Mouse (Mus musculus): Measurements from ENCODE around the gene Fcgr1. TPM values are rescaled to one million over a fixed set of nuclear protein-coding genes. Genes with fewer than 3 reads are reported as not detected.
"Not testable (repeated sequence)": the region's sequence is repeated elsewhere in the genome, so short reads cannot be mapped to it uniquely, and the experiment has no call there.

The Fcgr1 gene
- total RNA-seq, 4 experiments from 2014 or later, result 1.7 to 6.5 (median 3.5) TPM

DNA sequence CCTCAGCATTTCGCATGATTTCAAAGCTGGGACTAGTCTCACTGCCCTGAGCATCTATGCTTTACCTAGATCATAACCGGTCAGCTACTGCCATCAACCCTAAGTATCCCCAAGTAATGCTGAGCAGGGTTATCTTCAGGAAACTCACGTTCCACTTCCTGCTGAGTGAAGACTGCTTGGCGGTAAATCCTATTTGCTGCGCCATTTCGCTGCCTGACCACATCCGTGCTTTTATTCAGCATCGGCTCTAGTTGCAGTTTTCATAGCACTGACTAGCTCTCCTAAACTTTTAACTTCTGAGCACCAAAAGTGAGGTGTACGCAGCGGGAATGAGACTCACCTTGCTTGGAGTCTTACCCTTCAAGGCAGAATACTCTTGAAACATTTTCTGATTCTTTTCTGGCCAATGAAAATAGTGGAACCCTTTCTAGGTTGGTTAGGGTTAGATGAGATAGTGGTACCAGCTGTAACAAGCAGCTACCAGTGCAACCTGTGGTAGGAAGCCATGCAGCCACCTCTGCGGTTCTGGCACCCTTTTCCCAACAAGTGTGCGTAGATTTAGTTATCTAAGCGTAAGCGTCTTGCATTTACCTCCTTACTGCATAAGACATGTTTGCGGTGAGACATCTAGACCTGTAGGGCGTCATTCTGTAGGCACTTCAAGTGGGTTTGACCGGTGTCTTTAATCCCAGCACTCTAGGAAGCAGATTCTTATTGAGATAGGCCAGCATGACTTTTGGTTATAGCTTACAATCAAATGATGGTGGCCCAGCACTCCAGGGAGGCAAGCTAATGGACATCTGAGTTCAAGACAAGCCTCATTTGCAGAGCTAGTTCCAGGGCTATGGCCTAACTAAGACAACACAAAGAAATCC lies 19.9 kb downstream of the Fcgr1 start:
- no peak for DNase-seq (ENCODE audit: low spot score in 2 of 2)

DNA sequence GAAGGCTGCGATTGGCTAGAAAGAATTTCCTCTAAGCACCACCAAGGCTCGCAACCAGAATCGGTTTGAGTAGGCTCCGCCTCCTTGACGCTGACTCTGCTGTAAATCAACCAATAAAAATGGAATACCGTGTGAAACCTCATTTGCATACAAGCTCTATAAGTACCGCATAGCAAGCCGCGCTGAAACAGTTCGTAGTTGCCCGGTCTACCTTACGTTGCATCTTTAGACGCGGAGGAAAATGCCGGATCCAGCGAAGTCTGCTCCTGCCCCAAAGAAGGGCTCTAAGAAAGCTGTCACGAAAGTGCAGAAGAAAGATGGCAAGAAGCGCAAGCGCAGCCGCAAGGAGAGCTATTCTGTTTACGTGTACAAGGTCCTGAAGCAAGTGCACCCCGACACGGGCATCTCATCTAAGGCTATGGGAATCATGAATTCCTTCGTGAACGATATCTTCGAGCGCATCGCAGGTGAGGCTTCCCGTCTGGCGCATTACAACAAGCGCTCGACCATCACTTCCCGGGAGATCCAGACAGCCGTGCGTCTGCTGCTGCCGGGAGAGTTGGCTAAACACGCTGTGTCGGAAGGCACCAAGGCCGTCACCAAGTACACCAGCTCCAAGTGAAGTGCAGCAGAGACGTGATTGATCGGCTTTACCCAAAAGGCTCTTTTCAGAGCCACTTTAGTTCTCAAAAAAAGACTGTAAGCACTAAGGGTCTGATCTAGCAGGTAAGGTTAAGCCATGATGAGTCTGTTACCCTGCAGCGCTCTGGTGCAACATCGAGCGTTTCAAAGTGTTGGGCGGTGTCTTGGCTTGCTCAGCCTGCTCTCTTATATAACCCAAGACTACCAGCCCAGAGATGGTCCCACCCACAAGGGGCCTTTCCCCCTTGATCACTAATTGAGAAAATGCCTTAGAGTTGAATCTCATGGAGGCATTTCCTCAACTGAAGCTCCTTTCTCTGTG lies 24.0 kb downstream of the Fcgr1 start, which contains the start of gene Hist2h2bb:
Hist2h2bb (plus strand) TSS at position 242 of the 964 bp plus-strand sequence.
- DNase-seq (ENCODE audit: low spot score in 2 of 2), result peak; percentile 96 to 97

DNA sequence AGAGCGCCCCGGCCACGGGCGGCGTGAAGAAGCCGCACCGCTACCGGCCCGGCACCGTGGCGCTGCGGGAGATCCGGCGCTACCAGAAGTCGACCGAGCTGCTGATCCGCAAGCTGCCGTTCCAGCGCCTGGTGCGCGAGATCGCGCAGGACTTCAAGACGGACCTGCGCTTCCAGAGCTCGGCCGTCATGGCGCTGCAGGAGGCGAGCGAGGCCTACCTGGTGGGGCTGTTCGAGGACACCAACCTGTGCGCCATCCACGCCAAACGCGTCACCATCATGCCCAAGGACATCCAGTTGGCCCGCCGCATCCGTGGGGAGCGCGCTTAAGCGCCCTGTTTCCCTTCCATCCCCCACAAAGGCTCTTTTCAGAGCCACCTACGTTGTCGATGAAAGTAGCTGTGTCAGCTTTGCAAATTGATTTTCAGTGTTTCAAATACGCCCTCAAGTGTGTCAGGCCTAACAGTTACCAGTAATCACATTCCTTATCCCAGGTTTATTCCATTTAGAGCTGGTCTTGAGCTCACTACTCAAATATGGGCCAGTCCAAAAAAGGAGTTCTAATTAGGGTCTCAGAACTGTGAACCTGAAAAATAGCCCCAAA lies 24.9 kb downstream of the Fcgr1 start:
- DNase-seq (ENCODE audit: low spot score in 2 of 2), result not testable (repeated sequence)

DNA sequence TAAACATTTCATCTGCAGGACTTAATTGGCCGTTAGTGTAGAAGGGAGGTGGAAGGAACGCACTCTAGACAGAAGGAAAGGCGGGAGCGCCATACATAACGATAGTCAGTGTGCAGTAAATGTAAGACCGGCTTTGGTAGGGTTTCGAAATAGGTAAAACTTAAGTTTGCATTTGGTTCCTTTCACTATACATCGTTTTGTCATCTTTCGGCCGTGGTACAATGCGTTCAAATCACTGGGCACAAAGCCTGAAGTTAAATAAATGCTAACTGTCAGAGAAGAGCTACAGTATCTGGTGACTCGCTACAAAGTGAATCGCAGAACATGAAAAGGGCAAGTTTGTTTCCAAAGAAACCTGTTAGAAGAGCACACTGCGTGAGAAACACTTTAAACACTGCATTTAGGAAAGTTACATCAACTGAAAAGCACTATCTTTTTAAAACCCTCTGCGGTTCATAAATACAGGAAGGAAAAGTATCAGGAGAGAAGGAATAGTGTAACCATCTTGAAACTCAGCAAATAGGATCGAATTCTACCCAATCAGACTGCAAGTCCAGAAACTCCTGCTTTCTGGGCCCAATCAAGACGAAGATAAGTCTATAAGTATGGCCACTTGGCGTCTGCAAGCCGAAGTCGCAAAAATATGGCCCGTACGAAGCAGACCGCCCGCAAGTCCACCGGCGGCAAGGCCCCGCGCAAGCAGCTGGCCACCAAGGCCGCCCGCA lies 25.6 kb downstream of the Fcgr1 start, which contains the start of gene Hist2h3b:
Hist2h3b (plus strand) TSS at position 604 of the 725 bp plus-strand sequence.
- DNase-seq (ENCODE audit: low spot score in 2 of 2), result peak; percentile 74 to 84

DNA sequence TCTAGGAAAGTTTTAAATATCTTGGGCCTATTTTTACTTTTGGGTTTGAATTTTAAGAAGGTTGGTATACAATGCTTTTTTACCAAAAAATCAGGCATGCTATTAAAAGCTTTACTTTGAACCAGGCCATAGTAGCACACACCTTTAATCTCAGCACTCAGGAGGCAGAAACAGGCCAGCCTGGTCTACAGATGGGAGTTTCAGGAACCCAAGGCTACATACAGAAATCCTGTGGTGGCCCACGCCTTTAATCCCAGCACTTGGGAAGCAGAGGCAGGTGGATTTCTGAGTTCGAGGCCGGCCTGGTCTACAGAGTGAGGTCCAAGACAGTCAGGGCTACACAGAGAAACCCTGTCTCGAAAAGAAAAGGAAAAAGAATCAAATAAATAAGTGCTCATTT lies 26.2 kb downstream of the Fcgr1 start:
- no peak for DNase-seq (ENCODE audit: low spot score in 2 of 2)

DNA sequence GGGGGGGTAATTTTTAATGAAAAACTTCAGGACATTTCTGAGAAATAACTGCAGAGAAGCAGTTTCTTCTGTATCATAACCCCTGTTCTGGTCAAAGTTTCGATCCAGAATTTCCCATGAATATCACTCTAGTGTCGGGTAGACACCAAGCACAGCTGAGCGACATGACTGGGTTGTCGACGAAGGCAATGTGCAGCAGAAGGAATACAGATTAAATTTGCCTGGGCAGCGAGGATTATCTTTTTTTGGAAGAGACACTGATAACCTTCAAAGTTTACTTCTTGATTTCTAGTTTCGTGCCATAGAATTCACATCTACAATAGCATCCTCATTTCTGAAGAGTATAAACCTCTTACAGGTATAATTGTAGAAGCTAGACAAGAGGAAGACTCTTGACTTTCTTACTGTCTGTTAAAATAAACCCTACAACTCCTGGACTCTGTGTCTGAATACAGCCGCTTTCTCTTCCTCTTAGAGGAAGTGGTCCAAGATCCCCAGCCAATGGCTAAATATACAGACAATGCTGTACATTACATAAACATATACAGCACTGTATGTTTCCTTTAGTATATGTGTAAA lies 27.5 kb downstream of the Fcgr1 start:
- no peak for DNase-seq (ENCODE audit: low spot score in 2 of 2)

DNA sequence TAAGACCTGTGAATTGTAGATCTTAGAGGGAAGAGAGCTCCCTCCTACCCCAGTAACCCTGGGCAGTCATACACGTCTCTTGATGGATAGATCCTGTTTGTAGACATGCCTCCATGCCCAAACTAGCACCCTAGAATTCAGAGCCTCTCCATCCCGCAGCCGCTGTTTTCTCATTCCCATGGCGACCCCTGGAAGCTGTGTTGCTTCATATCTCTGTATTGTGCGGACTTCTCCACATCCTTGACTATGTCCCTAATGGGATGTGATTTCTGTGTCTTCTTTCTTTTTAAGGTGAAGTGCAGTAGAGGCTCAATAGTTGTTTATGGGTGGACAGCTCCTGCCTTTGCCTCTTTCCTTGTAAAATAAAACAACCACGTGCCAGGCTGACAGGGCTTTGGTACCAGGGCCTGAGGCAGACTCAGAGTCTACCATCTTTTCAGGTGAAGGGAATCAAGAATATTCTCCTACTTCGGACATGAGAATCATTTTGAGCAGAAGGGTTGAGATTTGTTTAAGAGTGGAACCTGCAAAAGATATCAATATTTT lies 29.3 kb downstream of the Fcgr1 start:
- no peak for DNase-seq (ENCODE audit: low spot score in 2 of 2)

DNA sequence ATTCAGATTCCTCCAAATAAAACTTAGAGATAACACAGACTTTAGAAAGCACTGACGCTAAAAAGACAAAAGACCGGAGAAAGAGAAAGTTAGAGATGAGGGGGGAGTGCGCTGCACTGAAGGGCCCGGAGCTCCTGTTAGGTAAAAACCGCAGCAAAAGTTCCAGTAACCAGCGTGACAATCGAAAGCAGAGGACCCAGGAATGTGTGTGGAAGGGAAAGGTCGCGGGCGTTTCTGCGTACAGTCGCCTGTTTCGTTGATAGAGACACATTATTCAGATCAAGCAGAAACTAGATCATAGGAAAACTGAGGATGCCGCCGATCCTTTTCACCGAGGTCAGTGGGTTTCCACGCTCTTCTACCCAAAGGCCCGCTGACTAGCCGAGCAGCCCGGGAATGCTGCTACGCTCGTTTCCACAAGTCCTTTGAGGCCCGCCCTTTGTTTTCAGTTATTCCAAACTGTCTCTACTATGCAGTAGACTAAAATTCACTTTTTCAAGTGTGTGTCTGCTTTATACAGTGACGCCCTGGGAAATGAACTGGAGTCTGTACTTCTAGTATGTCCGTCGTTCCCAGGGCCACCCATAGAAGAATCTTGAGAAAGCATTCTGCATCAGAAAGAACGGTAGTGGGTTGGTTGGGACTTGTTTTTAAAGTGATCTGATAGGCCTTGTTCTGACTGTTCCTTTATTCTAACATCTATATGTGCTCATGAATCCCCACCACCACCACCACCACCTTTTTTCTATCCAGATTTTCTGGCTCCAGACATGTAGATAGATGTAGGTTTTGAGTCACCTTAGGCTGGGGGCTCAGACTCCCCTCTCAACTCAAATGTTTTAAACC lies 30.0 kb downstream of the Fcgr1 start:
- peak in 1 of 2 experiments; percentile 39 for DNase-seq (ENCODE audit: low spot score in 2 of 2)

DNA sequence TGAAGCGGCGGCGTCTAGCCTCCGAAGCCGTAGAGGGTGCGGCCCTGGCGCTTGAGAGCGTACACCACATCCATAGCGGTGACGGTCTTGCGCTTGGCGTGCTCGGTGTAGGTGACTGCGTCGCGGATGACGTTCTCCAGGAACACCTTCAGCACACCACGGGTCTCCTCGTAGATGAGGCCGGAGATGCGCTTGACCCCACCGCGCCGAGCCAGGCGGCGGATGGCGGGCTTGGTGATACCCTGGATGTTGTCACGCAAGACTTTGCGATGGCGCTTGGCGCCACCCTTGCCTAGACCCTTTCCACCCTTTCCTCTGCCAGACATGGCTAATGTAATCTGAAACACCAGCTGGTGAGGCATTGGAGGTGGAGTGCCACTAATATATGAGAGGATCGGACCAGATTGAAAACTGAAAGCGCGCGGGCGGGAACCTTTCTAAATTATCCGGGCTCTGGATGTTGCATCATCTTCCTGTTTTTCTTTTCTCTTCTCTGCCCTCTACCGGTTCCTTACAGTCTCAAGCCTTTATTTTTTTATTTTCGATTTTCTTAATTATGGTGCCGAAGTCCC lies 30.7 kb downstream of the Fcgr1 start, which contains the start of gene Hist2h4:
Hist2h4 (minus strand) TSS at position 333 of the 572 bp plus-strand sequence.
- peak; percentile 96 to 99 for DNase-seq (ENCODE audit: low spot score in 2 of 2)

DNA sequence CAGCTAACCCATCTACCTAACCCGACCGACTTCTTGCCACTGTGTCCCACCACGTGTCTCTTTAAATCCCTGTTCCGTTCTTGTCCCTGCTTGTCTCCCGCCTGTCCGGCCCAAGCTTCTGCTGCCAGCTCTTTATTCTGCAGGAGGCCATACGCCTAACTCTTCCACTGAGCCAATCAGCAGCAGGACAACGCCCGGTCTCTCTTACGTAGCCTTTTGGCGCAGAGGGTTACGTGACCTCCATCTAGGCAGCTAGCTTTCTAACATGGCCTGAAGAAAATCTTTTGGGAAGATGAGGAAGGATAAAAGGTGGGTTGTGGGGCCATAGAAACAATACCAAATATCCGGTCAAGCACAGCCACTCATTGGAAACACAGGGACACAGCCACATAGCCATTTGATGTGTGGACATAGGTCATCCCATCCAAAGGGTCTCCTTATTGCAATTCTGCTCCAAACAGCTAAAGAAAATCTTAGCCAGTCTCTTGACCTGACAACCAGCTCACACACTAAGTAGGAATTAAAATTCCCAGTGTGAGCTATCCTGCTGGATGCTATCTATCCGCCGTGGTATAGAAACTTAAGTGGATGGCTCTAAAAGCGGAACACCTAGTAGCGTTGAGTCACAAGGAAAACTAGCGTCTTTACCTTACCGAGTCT lies 31.4 kb downstream of the Fcgr1 start:
- DNase-seq (ENCODE audit: low spot score in 2 of 2), result peak; percentile 72 to 89

DNA sequence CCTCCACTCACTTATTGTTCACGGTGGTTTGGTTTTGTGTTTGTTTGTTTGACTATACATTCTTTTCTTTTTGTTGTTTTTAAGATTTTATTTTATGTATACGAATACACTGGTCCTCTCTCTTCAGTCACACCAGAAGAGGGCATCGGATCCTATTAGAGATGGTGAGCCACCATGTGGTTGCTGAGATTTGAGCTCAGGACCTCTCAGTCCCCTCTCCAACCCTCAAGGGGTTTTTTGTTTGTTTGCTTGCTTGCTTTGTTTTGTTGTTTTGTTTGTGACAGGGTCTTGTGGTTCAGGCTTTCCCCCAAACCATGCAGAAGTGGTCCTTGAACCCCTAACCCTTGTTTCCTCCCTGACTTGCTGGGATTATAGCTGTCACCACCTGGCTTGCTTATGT lies 32.1 kb downstream of the Fcgr1 start:
- no peak for DNase-seq (ENCODE audit: low spot score in 2 of 2)

DNA sequence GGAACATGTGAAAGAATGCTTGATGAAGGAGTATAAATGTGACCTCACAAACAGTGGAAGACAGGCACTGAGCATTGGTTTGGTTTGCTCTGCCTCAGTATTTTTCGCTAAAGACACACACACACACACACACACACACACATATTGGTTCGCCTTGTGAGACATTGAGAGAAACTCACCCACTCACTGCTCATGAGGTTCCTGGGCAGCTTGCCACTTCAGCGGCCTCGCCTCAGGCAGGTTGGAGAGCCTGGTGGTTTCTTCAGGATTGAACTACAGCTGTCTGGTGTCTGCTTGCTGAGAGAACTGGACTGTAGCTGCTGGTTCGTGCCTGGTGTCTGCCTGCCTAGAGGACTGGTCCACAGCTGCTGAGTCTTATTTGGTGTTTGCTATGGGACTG lies 33.5 kb downstream of the Fcgr1 start:
- no peak for DNase-seq (ENCODE audit: low spot score in 2 of 2)

DNA sequence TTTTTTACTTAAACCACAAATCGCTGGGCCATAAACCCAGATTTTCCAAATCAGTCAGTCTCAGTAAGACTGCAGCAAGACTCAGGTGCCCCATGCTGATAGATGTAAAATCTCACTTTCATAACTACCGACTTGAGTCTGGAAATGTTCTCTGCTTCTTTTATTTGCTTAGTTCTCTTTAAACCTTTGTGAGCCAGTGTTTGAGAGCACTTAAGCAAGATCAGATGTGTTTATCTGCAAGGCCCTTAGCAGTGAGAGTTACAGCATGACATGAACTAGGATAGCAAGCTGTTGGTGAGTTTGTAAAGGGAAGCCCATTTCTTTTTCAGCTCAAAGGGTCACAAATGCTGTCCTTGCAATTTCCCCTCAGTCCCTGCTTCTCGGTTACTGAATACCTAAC lies 36.6 kb downstream of the Fcgr1 start:
- DNase-seq (ENCODE audit: low spot score in 2 of 2), result no peak

DNA sequence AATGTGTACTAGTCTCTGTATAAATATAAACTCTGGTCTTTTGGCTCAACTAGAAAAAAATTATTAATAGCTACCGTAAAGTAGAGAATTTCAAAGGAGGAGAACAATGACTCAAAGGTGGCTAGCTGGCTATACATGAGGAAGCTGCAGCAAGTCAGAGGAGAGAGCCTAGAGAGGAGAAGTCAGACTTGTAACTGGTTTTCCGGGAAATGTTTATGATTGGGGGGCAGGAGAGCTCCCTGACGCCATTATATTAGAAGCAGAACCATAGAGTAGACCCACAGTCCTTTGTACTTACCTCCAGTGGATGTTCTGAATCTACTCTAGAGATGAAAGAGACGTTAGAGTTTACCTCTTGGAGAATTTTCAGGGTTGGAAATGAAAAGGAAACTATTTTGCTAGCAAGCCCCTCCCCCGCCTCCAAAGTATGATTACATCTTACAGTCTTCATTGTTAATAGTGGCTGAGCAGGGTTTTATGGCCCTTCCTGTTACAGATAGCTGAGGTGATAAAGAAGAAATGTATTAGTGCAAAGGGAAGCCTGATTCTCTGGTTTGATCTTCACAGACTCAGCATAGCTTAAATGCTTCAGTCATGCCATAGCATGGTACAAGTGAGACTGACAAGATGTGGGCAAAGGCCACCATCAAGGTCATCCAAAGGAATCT lies 37.7 kb downstream of the Fcgr1 start:
- no peak for DNase-seq (ENCODE audit: low spot score in 2 of 2)

DNA sequence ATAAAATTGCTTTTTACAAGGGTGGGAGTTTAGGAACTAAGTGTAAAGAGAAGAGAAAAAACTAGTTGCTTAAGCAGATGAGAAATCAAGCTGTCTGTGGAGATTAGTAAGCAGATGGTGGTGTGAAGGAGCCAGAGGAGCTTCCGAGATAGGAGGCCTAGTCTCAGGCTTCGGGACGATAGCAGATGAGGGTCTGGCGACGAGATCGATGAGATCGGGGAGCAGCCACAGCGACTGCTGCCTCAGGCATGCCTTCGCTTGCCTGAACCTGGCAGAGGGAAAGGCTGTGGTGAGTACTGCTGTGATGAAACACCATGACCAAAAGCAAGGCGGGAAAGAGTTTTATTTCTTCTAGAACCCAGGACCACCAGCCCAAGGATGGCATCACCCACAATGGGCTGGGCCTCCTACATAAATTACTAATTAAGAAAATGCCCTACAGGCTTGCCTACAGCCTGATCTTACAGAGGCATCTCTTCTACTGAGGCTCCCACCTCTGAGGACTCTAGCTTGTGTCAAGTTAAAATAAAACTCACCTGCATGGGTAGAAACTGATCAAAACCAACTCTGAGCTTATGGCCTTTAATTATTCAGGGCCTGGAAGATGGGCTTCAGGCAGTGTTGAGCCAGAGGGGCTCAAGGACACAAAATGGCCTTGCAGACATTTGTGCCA lies 39.0 kb downstream of the Fcgr1 start:
- no peak for DNase-seq (ENCODE audit: low spot score in 2 of 2)

DNA sequence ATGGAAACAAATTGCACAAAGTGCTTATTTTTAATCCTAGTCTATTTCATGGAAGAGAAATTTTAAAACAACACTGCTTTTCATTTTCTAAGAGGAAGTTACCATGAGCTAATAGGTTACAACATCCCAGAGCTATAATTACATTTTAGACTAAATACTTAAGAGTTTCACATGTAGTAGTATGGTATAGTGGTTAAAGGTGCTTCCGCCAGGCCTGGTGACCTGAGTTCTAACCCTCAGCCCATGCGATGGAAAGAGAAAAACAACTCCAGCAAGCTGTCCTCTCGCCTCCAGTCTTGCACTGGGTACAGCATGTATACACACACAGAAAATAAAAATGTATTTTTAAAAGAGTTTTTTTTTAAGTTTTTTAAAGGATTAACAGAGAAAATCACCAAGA lies 42.0 kb downstream of the Fcgr1 start:
- no peak for DNase-seq (ENCODE audit: low spot score in 2 of 2)

DNA sequence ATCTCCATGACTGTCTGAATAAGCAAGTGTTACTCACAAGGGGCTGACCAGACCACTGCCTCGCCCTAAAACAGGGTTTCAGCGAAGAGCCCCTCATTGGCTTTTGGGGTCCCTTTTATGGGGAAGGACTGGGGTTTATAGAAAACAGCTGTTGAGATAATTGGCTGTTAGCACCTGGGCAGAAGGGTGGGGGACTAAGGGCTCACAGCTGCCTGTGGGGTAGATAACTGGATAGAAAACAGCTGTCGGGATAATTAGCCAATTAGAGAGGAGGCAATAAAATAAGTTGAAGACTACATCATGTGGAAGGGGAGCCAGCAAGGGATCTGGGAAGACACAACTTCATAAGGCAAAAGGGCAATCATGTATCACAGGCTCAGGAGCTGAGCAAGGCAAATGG lies 42.9 kb downstream of the Fcgr1 start:
- DNase-seq (ENCODE audit: low spot score in 2 of 2), result no peak

All from left cerebral cortex, adult 8-10 months (tissue).